Mouse (Mus musculus) heart, embryonic 11.5 days (tissue): Measurements from ENCODE around the gene Mogs. TPM values are rescaled to one million over a fixed set of nuclear protein-coding genes. Genes with fewer than 3 reads are reported as not detected.
A peak's percentile ranks its signal among the peaks of the same experiment; 100 is the strongest.

ENCODE experiments used
- ATAC-seq: fragments of 200-750 bp; cut with Nextera tagmentation; replicated peaks from 2 replicates; pipeline ENCODE4 v1.8.0; 2017; ENCODE audit warnings: moderate library complexity; ENCODE audit not compliant: insufficient number of reproducible peaks, low FRiP score, low TSS enrichment
- H3K27ac ChIP-seq: fragments of 300-500 bp; sonication (generic); 2 replicates; pipeline ENCODE4 v1.5.1; 2014; ENCODE audit warnings: mild to moderate bottlenecking, low read depth, low read length
- H3K27me3 ChIP-seq: fragments of 300-500 bp; sonication (generic); 2 replicates; pipeline ENCODE4 v1.6.1; 2014; ENCODE audit warnings: mild to moderate bottlenecking, low read length, mixed read lengths; ENCODE audit not compliant: control insufficient read depth, insufficient read depth
- H3K36me3 ChIP-seq: fragments of 300-500 bp; sonication (generic); 2 replicates; pipeline ENCODE4 v1.6.1; 2014; ENCODE audit warnings: mild to moderate bottlenecking, low read length, moderate library complexity, mixed read lengths; ENCODE audit not compliant: control insufficient read depth, insufficient read depth
- H3K4me1 ChIP-seq: fragments of 300-500 bp; sonication (generic); 2 replicates; pipeline ENCODE4 v1.6.1; 2014; ENCODE audit warnings: low read length; ENCODE audit not compliant: control insufficient read depth, insufficient read depth
- H3K4me2 ChIP-seq: fragments of 300-500 bp; sonication (generic); 2 replicates; pipeline ENCODE4 v1.6.1; 2014; ENCODE audit warnings: mild to moderate bottlenecking, moderate library complexity
- H3K4me3 ChIP-seq: fragments of 300-500 bp; sonication (generic); 2 replicates; pipeline ENCODE4 v1.5.1; 2014; ENCODE audit warnings: low read depth, low read length
- H3K9ac ChIP-seq: fragments of 300-500 bp; sonication (generic); 2 replicates; pipeline ENCODE4 v1.6.1; 2014; ENCODE audit warnings: mild to moderate bottlenecking, low read depth, low read length, moderate library complexity
- H3K9me3 ChIP-seq: fragments of 300-500 bp; sonication (generic); replicated peaks from 2 replicates; pipeline ENCODE4 v1.6.1; 2016; ENCODE audit warnings: low read length; ENCODE audit not compliant: control insufficient read depth
- WGBS: fragments of 180-500 bp; shearing (Covaris S2); extraction: QIAGEN DNeasy Blood & Tissue Kit; methylation state at CpG from one replicate; pipeline ENCODE4 v1.1.7; 2014; ENCODE audit not compliant: insufficient replicate concordance; 5-methylcytosine and 5-hydroxymethylcytosine counted together
- polyA plus RNA-seq: library from polyadenylated mRNA; unstranded; fragments of >200 nt; fragmentation: Nextera tagmentation; extraction: Ambion mirVana; gene quantifications from 2 replicates; pipeline ENCODE4 v1.2.1, GENCODE M21; 2014

Gene Mogs
- polyA plus RNA-seq, 1 experiment from 2014 or later, result 19.1 TPM

DNA sequence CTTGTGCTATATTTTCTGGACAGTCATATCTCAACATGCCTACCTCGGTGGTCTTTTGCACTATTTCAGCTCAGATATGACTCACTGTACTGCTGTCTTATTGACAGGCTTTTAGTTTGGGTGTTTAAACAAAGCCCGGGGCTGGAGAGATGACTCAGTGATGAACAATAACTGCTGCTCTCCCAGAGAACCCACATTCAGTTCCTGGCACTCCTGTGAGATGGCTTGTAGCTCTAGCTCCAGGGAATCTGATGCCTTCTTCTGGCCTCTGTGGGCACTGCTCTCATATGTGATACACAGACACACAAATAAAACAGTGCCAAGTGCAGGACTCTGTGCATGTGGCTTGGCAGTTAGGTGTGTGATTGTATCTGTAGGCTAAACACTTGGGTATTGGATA is 29.9 kb downstream of the Mogs start:
- no peaks in the 10 kb centered on the region for H3K9me3 ChIP-seq
- H3K27me3 ChIP-seq, result no peaks in the 10 kb centered on the region
- H3K36me3 ChIP-seq, result peaks cover 3% of the 10 kb centered on the region; the same call in 1 of the 2 replicates
- no peak overlapping the region for H3K4me2 ChIP-seq
- peaks cover 14% of the 10 kb centered on the region for H3K4me1 ChIP-seq
- H3K4me3 ChIP-seq, result no peak overlapping the region
- no peak overlapping the region for H3K27ac ChIP-seq
- WGBS, result 53% methylated on average over 2 of the region's 2 CpGs
- no peak overlapping the region for H3K9ac ChIP-seq
- no peak for ATAC-seq

- Histone ChIP-seq H3K4me3 (no peak overlapping the region), H3K27ac (0 out of 2 replicates have a peak overlapping the region, but pooled peaks have one; percentile 54), H3K4me2 (no peak overlapping the region), H3K36me3 (peaks cover 3% of the 10 kb centered on the region; the same call in 1 of the 2 replicates), H3K9me3 (no peaks in the 10 kb centered on the region), H3K9ac (no peak overlapping the region), H3K27me3 (no peaks in the 10 kb centered on the region), H3K4me1 (peaks cover 18% of the 10 kb centered on the region)
- ATAC-seq, result no peak
- 62% methylated on average over 9 of the region's 9 CpGs for WGBS
Observed at GRCm38 (mm10) chr6:83145805-83146204, 30.5 kb downstream of the Mogs start.

GRCm38 (mm10) chr6:83147280-83147679 is 32.0 kb downstream of the Mogs start:
- no peak overlapping the region for H3K4me3 ChIP-seq
- H3K27me3 ChIP-seq, result no peaks in the 10 kb centered on the region
- peaks cover 18% of the 10 kb centered on the region for H3K4me1 ChIP-seq
- H3K9ac ChIP-seq, result no peak overlapping the region
- no peak overlapping the region for H3K4me2 ChIP-seq
- H3K9me3 ChIP-seq, result no peaks in the 10 kb centered on the region
- no peak for ATAC-seq
- no peak overlapping the region for H3K27ac ChIP-seq
- H3K36me3 ChIP-seq, result peaks cover 3% of the 10 kb centered on the region; the same call in 1 of the 2 replicates
- WGBS, result 56% methylated on average over 7 of the region's 7 CpGs

DNA sequence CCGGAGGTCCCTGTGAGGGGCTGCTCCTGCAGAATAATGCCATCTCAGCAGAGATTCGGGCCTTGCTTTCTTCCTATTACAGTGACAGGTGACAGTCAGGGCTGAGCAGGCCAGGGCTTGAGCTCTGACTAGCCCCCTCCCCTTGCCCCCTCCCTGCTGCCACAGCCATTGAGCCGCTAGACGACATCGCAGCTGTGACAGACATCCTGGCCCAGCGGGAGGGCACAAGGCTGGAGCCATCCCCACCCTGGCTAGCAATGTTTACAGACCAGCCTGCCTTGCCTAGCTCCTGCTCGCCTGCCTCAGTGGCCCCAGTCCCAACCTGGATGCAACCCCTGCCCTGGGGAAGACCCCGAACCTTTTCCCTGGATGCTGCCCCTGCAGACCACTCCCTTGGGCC is 36.4 kb downstream of the Mogs start:
- no peaks in the 10 kb centered on the region for H3K9me3 ChIP-seq
- H3K27ac ChIP-seq, result no peak overlapping the region
- peaks cover 8% of the 10 kb centered on the region; the same call in 1 of the 2 replicates for H3K36me3 ChIP-seq
- no peak overlapping the region for H3K4me2 ChIP-seq
- peak overlapping the region; percentile 23 for H3K9ac ChIP-seq
- WGBS, result 14% methylated on average over 8 of the region's 8 CpGs
- H3K4me3 ChIP-seq, result no peak overlapping the region
- H3K4me1 ChIP-seq, result peaks cover 12% of the 10 kb centered on the region
- H3K27me3 ChIP-seq, result peaks cover 3% of the 10 kb centered on the region; the same call in 1 of the 2 replicates
- no peak for ATAC-seq

DNA sequence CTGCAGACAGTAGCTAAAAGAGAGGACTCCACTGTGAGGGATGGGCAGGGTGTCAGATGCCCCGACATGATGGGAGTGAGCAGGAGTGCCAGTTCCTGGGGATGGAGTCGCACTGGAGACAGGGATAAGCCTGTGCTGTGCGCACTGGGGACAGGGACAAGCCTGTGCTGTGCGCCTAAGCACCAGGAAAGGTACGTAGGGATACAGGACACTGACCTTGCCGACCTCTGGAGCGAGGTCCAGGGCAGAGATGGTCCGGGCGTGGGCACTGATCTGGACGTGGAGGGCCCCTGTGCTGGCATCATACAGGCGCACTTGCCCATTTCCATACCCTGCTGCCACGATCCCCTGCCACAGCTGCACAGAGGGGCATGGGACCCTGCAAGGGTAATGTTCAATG is 37.7 kb downstream of the Mogs start:
- Histone ChIP-seq H3K4me1 (peaks cover 12% of the 10 kb centered on the region), H3K27me3 (peaks cover 3% of the 10 kb centered on the region; the same call in 1 of the 2 replicates), H3K4me3 (no peak overlapping the region), H3K9ac (no peak overlapping the region), H3K27ac (no peak overlapping the region), H3K36me3 (peaks cover 6% of the 10 kb centered on the region; the same call in 1 of the 2 replicates), H3K4me2 (no peak overlapping the region), H3K9me3 (no peaks in the 10 kb centered on the region)
- ATAC-seq, result no peak
- 85% methylated on average over 12 of the region's 12 CpGs for WGBS

DNA sequence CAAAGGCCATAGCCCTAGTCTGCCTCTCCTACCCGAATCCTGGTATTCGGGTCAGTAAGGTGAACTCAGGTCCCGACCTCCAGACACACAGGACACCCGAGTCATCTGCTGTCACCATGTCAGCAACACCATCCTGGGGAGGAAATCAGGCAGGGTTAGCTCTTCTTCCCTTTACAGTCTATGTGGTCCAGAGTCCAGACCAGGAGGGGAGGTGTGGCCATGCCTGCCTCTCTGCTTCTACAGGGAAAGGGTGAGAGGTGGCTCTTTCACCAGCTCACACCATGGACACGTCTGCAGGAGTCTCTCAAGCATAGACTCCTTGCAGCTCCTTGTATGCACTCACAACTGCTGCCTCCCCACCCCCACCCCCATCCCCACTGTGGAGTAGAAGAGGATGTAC is 38.2 kb downstream of the Mogs start:
- H3K9me3 ChIP-seq, result no peaks in the 10 kb centered on the region
- 66% methylated on average over 5 of the region's 5 CpGs for WGBS
- H3K27me3 ChIP-seq, result peaks cover 3% of the 10 kb centered on the region; the same call in 1 of the 2 replicates
- no peak for ATAC-seq
- H3K4me2 ChIP-seq, result no peak overlapping the region
- peaks cover 12% of the 10 kb centered on the region for H3K4me1 ChIP-seq
- no peak overlapping the region for H3K4me3 ChIP-seq
- H3K27ac ChIP-seq, result no peak overlapping the region
- peaks cover 6% of the 10 kb centered on the region; the same call in 1 of the 2 replicates for H3K36me3 ChIP-seq
- no peak overlapping the region for H3K9ac ChIP-seq

GRCm38 (mm10) chr6:83155552-83156238 is 40.4 kb downstream of the Mogs start:
- Histone ChIP-seq H3K36me3 (peaks cover 6% of the 10 kb centered on the region; the same call in 1 of the 2 replicates), H3K27ac (no peak overlapping the region), H3K9ac (peak overlapping the region; percentile 59), H3K4me3 (peak overlapping the region; percentile 58), H3K9me3 (no peaks in the 10 kb centered on the region), H3K27me3 (peaks cover 12% of the 10 kb centered on the region), H3K4me2 (peak overlapping the region; percentile 87), H3K4me1 (peaks cover 10% of the 10 kb centered on the region)
- 8% methylated on average over 23 of the region's 23 CpGs for WGBS
- no peak for ATAC-seq

DNA sequence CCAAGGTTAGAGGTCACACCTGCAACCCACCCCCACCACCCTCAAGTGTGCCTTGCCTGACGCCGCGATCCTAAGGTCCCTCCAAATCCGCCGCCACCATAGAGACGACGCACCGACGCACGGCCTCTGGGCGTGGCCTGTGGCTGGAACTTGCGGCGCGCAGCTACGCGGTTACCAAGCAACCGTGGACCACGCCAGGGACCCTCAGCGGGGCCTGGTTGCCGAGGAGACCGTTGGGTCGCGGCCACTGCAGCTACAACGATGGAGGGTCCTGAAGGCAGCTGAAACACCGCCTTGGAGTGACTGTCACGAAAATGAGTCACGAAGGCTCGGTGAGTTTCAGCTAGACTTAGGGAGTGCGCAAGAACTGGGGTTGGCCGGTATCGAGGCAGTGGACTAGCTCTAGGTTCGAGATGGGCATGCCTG is 41.0 kb downstream of the Mogs start, which contains the start of the genes Wdr54 and 1700003E16Rik:
Gene Wdr54 (minus strand): TSS at position 139 of the 426 bp plus-strand sequence.
Gene 1700003E16Rik (plus strand): TSS at position 146 of the 426 bp plus-strand sequence.
- no peaks in the 10 kb centered on the region for H3K9me3 ChIP-seq
- 2% methylated on average over 32 of the region's 32 CpGs for WGBS
- no peak within 1 kb of the TSS for H3K27ac ChIP-seq
- peak; percentile 73 for ATAC-seq
- peak within 1 kb of the TSS; percentile 58 for H3K4me3 ChIP-seq
- H3K27me3 ChIP-seq, result peaks cover 17% of the 10 kb centered on the region
- H3K36me3 ChIP-seq, result peaks cover 6% of the 10 kb centered on the region; the same call in 1 of the 2 replicates
- peaks cover 5% of the 10 kb centered on the region for H3K4me1 ChIP-seq
- H3K4me2 ChIP-seq, result peak within 1 kb of the TSS; percentile 87
- H3K9ac ChIP-seq, result peak within 1 kb of the TSS; percentile 59
